Mouse (Mus musculus) common myeloid progenitor, adult 5-6 weeks (primary cell): ENCODE results near the gene Rdx. TPM values are rescaled to one million over a fixed set of nuclear protein-coding genes. Genes with fewer than 3 reads are reported as not detected.

ENCODE experiments used
- ATAC-seq: replicated peaks from 2 replicates; pipeline ENCODE4 v1.8.0; 2016; ENCODE audit warnings: low read depth, mild to moderate bottlenecking, moderate TSS enrichment, inconsistent platforms; ENCODE audit not compliant: poor library complexity, severe bottlenecking
- total RNA-seq: library from RNA; stranded (forward); fragments of 200-1000, 187-1606 nt; gene quantifications from 2 replicates; pipeline ENCODE4 v1.2.3, GENCODE M21; 2017

Gene Rdx
- total RNA-seq, 1 experiment from 2014 or later, result 249 TPM

DNA sequence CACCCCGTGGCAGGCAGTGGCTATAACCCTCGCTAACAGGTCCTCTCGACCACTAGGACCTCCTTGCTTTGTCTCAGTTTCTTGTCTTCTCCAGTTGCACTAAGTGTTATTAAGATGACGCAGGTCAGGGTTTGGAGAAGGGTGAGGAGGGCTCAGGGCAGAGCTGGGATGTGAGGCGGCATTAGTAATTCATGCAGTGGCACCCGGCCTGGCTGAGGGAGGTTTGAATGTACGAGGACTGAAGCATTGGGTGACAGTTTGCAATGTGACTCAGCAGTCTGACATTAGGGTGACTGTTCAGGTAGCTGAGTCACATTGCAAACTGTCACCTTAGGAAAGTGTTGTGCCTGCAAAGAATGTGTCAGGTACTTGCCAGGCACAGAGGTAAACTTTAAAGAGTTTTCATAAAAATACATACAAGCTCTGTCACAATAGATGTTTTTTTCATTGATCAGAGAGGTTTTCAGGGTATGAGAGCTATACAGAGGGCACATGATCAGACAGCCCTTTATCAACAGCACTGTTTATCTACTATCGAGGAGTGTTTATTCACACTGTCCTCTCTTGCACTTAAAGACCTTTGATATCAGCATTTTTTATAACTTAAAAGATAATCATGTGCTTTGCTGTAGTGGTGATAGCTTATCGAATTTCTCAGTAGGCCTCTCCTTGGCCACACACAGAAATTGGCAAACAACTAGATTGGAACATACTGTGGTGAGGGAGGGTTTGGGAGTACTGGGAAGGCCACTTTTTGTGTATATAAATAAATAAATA, 56.7 kb downstream of the Rdx start:
- 0 out of 2 replicates have a peak, but pooled peaks have one; percentile 17 for ATAC-seq

DNA sequence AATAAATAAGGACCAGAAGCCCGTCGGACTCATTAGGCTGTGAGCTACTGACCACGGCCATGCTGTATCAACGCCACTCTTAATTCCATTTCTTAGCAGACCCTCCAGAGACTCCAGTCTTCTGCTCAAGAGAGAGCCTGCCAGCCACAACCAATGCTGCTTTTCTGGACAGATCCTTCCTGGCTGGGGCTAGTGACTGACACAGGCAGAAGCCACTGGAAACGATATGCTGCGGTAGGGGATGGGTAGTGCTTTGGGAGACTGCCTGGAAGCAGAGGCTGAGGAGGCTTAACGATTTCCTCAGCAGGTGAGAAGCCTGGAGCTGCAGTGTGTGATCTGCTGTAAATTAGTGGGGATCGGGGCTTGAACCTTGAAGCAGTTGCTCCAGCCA, 57.2 kb downstream of the Rdx start:
- no peak for ATAC-seq

DNA sequence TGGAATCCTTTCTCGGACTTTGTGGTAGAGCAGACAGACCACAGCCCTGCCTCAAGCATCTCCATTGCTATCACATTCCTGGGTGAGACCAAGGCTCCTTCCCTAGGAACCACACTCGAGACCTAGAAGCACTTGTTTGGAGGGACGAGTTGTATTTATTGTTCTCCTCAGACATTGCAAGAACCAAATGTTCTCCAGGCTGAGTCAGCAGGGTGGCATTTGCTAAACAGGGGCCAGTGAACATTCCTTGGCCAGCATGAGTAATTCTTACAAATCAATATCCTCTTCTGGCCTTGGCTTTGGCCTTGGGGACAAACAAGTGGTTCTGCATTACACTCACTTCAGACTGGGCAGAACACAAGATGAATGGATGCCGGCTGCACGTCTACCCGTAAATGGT, 58.5 kb downstream of the Rdx start:
- ATAC-seq, result no peak

DNA sequence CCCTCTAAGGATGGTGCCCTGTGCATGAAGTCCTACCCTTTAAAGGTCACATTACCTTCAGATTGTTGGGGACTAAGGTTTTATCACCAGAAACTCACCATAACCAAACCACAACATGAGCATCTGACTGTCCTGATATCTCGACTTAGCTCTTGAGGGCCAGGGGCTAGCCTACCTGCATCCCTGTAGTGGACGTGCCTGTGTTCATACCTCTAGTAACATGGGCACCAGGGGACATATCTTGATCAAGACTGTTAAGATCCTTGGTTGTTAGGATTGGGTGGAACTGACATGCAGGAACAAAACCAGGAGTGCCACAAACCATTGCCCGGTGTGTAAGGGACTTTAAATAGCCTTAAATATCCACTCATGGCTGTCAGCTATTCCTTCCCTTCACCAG, 60.2 kb downstream of the Rdx start:
- no peak for ATAC-seq

DNA sequence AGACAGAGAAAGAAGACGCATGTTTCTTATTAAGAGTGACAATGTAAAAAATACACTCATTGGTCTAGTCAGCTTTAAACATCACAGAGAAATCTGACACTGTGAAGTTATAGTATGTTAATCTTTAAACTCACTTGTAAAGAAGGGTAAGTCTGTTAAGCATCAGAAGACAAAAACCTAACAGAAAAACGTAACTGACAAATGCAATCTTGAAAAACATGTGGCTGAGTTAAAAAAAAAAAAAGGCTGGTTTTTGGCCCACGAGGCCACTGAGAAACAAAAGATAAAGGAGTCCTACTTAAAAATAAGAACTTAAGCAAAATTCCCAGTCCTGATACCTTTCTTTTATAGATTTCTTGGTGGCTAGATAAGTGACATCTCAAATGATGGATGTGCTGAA, 63.8 kb downstream of the Rdx start:
- ATAC-seq, result 0 out of 2 replicates have a peak, but pooled peaks have one; percentile 29

DNA sequence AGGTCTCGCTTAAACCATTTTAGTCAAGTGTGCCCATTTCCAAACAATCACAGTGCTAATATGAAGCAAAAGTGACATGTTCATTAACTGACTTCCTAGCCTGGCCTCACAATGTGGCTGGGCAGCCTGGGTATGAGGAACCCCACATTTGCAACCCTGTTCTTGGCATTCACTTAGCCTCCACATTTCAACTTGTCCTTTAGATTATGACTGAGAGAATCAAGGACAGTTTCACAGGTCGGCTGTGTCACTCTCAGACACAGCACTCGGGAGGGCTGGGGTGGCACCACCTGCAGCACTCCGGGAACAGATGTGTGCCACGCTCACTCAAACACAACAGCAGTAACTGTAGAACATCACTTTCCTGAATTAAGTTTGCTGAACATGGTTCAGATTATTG, 66.1 kb downstream of the Rdx start:
- no peak for ATAC-seq

DNA sequence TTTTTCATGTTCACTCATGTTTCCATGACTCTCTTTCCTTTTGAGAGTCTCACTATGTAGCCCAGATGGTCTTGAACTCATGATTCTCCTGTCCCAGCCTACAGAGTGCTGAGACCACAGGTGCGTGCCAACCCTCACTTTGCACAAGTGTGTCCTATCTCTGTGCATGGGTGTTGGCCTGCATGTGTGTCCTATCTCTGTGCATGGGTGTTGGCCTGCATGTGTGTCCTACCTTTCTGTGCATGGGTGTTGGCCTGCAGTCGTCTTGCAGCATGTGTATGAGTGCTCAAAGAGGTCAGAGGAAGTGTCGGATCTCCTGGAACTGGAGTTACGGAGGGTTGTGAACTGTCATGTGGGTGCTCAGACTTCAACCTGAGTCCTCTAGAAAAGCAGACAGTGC, 72.2 kb downstream of the Rdx start:
- ATAC-seq, result no peak

DNA sequence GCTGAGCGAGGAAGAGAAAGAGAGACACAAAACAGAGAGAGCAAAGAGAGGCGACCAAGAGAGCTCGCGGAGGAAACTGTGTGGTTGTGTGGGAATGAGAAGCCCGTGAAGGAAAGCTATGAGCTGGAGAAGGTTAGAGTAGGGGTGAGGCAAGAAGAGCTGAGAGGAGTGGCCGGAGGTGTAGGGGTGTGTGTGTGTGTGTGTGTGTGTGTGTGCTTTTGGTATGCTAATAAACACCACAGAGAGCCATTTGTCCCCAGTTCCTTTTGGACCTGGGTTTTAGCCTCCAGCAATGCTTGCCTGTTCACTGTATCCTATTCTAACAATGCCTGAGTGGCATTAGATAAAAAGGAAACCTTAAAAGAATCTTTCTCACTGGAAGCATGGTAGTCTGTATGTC, 78.3 kb downstream of the Rdx start:
- no peak for ATAC-seq

DNA sequence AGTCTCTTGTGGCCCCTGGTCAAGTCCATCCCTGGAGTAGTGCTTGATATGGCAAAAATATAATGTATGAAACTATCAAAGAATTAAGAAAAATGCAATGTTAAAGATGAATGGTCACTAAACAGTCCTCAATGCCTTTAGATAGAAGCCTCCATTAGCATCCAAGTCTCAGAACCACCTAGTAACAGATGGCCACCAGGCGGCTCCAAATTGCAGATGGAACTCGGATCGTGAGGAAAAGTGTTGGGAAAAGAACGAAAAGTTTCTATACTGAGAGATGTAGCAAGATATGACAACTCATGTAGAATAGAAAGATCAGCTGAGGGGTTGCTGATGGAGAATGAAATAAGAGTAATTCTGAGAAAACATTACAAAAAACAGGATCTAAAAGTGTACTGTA, 83.4 kb downstream of the Rdx start:
- no peak for ATAC-seq

DNA sequence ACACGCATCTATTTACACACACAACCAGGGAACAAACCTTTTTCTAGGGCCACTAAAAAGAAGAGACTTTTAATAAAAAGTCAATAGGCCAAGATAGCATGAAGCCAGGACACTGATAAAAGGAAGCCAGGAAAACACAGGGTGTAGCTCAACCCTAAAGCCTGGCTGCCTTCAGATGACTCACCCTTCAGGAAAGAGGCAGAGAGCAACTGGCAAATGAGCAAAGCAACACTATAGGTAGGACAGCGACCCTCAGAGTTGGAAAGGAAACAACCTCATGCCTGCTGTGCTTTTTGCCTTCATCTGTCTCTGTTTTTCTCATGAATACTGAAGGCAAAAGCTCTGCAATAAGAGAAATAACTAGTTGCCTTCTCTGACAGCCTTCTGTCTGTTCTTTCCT, 85.8 kb downstream of the Rdx start:
- ATAC-seq, result no peak

Other genes with a start within 250 kb of the Rdx start
- 1.7 and 8.3 TPM in 2 replicates for gene Fdx1, start 83.6 kb upstream of the Rdx start, total RNA-seq
- gene Zc3h12c, start 121.4 kb downstream of the Rdx start, total RNA-seq, result 4.9 and 8.7 TPM in 2 replicates